Mouse (Mus musculus): ENCODE data around the gene Tac4. TPM values are rescaled to one million over a fixed set of nuclear protein-coding genes. Genes with fewer than 3 reads are reported as not detected.

Gene Tac4
- 0.29 TPM in 1 of 2 replicates, not detected in the other for polyA plus RNA-seq (2014; fragmentation: Nextera tagmentation; extraction: Ambion mirVana)

- Histone ChIP-seq H3K4me1 (replicated peaks; ENCODE audit: control insufficient read depth, insufficient read depth, low read length) (peaks cover 2% of the 10 kb centered on the region), H3K9me3 (ENCODE audit: control insufficient read depth, low read length) (no peaks in the 10 kb centered on the region), H3K27ac (ENCODE audit: low read depth, low read length) (no peak within 1 kb of the TSS), H3K9ac (ENCODE audit: low read length) (no peak within 1 kb of the TSS), H3K27me3 (ENCODE audit: control insufficient read depth, insufficient read depth, low read length) (no peaks in the 10 kb centered on the region), H3K4me2 (ENCODE audit: low read depth, low read length, severe bottlenecking) (no peak within 1 kb of the TSS), H3K36me3 (ENCODE audit: control insufficient read depth, insufficient read depth, low read length) (no peaks in the 10 kb centered on the region), H3K4me3 (ENCODE audit: low read depth, low read length) (no peak within 1 kb of the TSS)
- ATAC-seq (replicated peaks; ENCODE audit: low FRiP score): no peak
- DNase-seq (ENCODE audit: low spot score): no peak
- 67% methylated on average over 5 of the region's 5 CpGs for WGBS
Measured at GRCm38 (mm10) chr11:95261178-95261751, at the start of gene Tac4. TSS of gene Tac4 (plus strand) at chr11:95261529.

- Histone ChIP-seq H3K36me3 (ENCODE audit: control insufficient read depth, insufficient read depth, low read length) (no peaks in the 10 kb centered on the region), H3K9ac (ENCODE audit: low read length) (no peak overlapping the region), H3K27me3 (ENCODE audit: control insufficient read depth, insufficient read depth, low read length) (no peaks in the 10 kb centered on the region), H3K27ac (ENCODE audit: low read depth, low read length) (no peak overlapping the region), H3K4me1 (replicated peaks; ENCODE audit: control insufficient read depth, insufficient read depth, low read length) (peaks cover 9% of the 10 kb centered on the region), H3K9me3 (ENCODE audit: control insufficient read depth, low read length) (no peaks in the 10 kb centered on the region), H3K4me2 (ENCODE audit: low read depth, low read length, severe bottlenecking) (no peak overlapping the region), H3K4me3 (ENCODE audit: low read depth, low read length) (no peak overlapping the region)
- DNase-seq (ENCODE audit: low spot score): no peak
- no peak for ATAC-seq (replicated peaks; ENCODE audit: low FRiP score)
- 26% methylated on average over 6 of the region's 6 CpGs for WGBS
Measured at GRCm38 (mm10) chr11:95213607-95214006, 47.7 kb upstream of the Tac4 start.

- Histone ChIP-seq H3K9me3 (ENCODE audit: control insufficient read depth, low read length) (no peaks in the 10 kb centered on the region), H3K4me2 (ENCODE audit: low read depth, low read length, severe bottlenecking) (no peak overlapping the region), H3K4me1 (replicated peaks; ENCODE audit: control insufficient read depth, insufficient read depth, low read length) (peaks cover 9% of the 10 kb centered on the region), H3K27ac (ENCODE audit: low read depth, low read length) (no peak overlapping the region; the same call in 1 of the 2 replicates), H3K4me3 (ENCODE audit: low read depth, low read length) (no peak overlapping the region), H3K27me3 (ENCODE audit: control insufficient read depth, insufficient read depth, low read length) (no peaks in the 10 kb centered on the region), H3K9ac (ENCODE audit: low read length) (no peak overlapping the region), H3K36me3 (ENCODE audit: control insufficient read depth, insufficient read depth, low read length) (no peaks in the 10 kb centered on the region)
- no peak for ATAC-seq (replicated peaks; ENCODE audit: low FRiP score)
- 19% methylated on average over 5 of the region's 5 CpGs for WGBS
- no peak for DNase-seq (ENCODE audit: low spot score)
Measured at GRCm38 (mm10) chr11:95214305-95214704, 47.0 kb upstream of the Tac4 start.

GRCm38 (mm10) chr11:95216193-95216592 is 45.1 kb upstream of the Tac4 start:
- ATAC-seq (replicated peaks; ENCODE audit: low FRiP score) (no peak), DNase-seq (ENCODE audit: low spot score) (no peak)
- no peaks in the 10 kb centered on the region for H3K27me3 ChIP-seq (ENCODE audit: control insufficient read depth, insufficient read depth, low read length)
- no peak overlapping the region for H3K4me3 ChIP-seq (ENCODE audit: low read depth, low read length)
- no peak overlapping the region for H3K9ac ChIP-seq (ENCODE audit: low read length)
- H3K36me3 ChIP-seq (ENCODE audit: control insufficient read depth, insufficient read depth, low read length): no peaks in the 10 kb centered on the region
- H3K27ac ChIP-seq (ENCODE audit: low read depth, low read length): no peak overlapping the region
- peaks cover 3% of the 10 kb centered on the region; the same call in 1 of the 2 replicates for H3K4me1 ChIP-seq (replicated peaks; ENCODE audit: control insufficient read depth, insufficient read depth, low read length)
- WGBS: 61% methylated on average over 3 of the region's 3 CpGs
- no peaks in the 10 kb centered on the region for H3K9me3 ChIP-seq (ENCODE audit: control insufficient read depth, low read length)
- no peak overlapping the region for H3K4me2 ChIP-seq (ENCODE audit: low read depth, low read length, severe bottlenecking)

- H3K9ac ChIP-seq (ENCODE audit: low read length): no peak overlapping the region
- ATAC-seq (replicated peaks; ENCODE audit: low FRiP score) (no peak), DNase-seq (ENCODE audit: low spot score) (no peak)
- no peaks in the 10 kb centered on the region for H3K36me3 ChIP-seq (ENCODE audit: control insufficient read depth, insufficient read depth, low read length)
- 60% methylated on average over 8 of the region's 8 CpGs for WGBS
- H3K4me3 ChIP-seq (ENCODE audit: low read depth, low read length): no peak overlapping the region
- no peaks in the 10 kb centered on the region for H3K9me3 ChIP-seq (ENCODE audit: control insufficient read depth, low read length)
- peaks cover 20% of the 10 kb centered on the region for H3K27me3 ChIP-seq (ENCODE audit: control insufficient read depth, insufficient read depth, low read length)
- H3K4me2 ChIP-seq (ENCODE audit: low read depth, low read length, severe bottlenecking): no peak overlapping the region
- H3K27ac ChIP-seq (ENCODE audit: low read depth, low read length): no peak overlapping the region
- peaks cover 12% of the 10 kb centered on the region for H3K4me1 ChIP-seq (replicated peaks; ENCODE audit: control insufficient read depth, insufficient read depth, low read length)
Measured at GRCm38 (mm10) chr11:95219111-95219510, 42.2 kb upstream of the Tac4 start.

- no peak overlapping the region for H3K27ac ChIP-seq (ENCODE audit: low read depth, low read length)
- ATAC-seq (replicated peaks; ENCODE audit: low FRiP score): no peak
- no peaks in the 10 kb centered on the region for H3K36me3 ChIP-seq (ENCODE audit: control insufficient read depth, insufficient read depth, low read length)
- peak overlapping the region; percentile 12; the same call in 1 of the 2 replicates for H3K9ac ChIP-seq (ENCODE audit: low read length)
- H3K9me3 ChIP-seq (ENCODE audit: control insufficient read depth, low read length): no peaks in the 10 kb centered on the region
- H3K4me2 ChIP-seq (ENCODE audit: low read depth, low read length, severe bottlenecking): peak overlapping the region; percentile 56
- peaks cover 31% of the 10 kb centered on the region for H3K27me3 ChIP-seq (ENCODE audit: control insufficient read depth, insufficient read depth, low read length)
- peaks cover 10% of the 10 kb centered on the region for H3K4me1 ChIP-seq (replicated peaks; ENCODE audit: control insufficient read depth, insufficient read depth, low read length)
- peak overlapping the region; percentile 20; the same call in 1 of the 2 replicates for H3K4me3 ChIP-seq (ENCODE audit: low read depth, low read length)
- WGBS: under 1% methylated on average over 31 of the region's 31 CpGs
- DNase-seq (ENCODE audit: low spot score): peak; percentile 72
Measured at GRCm38 (mm10) chr11:95223473-95223872, 37.9 kb upstream of the Tac4 start.

GRCm38 (mm10) chr11:95224124-95224893 is 37.0 kb upstream of the Tac4 start:
- Histone ChIP-seq H3K27ac (ENCODE audit: low read depth, low read length) (no peak overlapping the region), H3K4me3 (ENCODE audit: low read depth, low read length) (no peak overlapping the region), H3K9me3 (ENCODE audit: control insufficient read depth, low read length) (no peaks in the 10 kb centered on the region), H3K36me3 (ENCODE audit: control insufficient read depth, insufficient read depth, low read length) (no peaks in the 10 kb centered on the region), H3K4me1 (replicated peaks; ENCODE audit: control insufficient read depth, insufficient read depth, low read length) (peaks cover 10% of the 10 kb centered on the region), H3K4me2 (ENCODE audit: low read depth, low read length, severe bottlenecking) (peak overlapping the region; percentile 56; the same call in 1 of the 2 replicates), H3K27me3 (ENCODE audit: control insufficient read depth, insufficient read depth, low read length) (peaks cover 31% of the 10 kb centered on the region), H3K9ac (ENCODE audit: low read length) (no peak overlapping the region)
- DNase-seq (ENCODE audit: low spot score) (no peak), ATAC-seq (replicated peaks; ENCODE audit: low FRiP score) (0 out of 2 replicates have a peak, but pooled peaks have one; percentile 27)
- WGBS: 12% methylated on average over 15 of the region's 15 CpGs

- ATAC-seq (replicated peaks; ENCODE audit: low FRiP score) (no peak), DNase-seq (ENCODE audit: low spot score) (no peak)
- Histone ChIP-seq H3K4me1 (replicated peaks; ENCODE audit: control insufficient read depth, insufficient read depth, low read length) (peaks cover 10% of the 10 kb centered on the region), H3K9ac (ENCODE audit: low read length) (no peak overlapping the region), H3K4me3 (ENCODE audit: low read depth, low read length) (no peak overlapping the region), H3K9me3 (ENCODE audit: control insufficient read depth, low read length) (no peaks in the 10 kb centered on the region), H3K27me3 (ENCODE audit: control insufficient read depth, insufficient read depth, low read length) (peaks cover 31% of the 10 kb centered on the region), H3K36me3 (ENCODE audit: control insufficient read depth, insufficient read depth, low read length) (no peaks in the 10 kb centered on the region), H3K27ac (ENCODE audit: low read depth, low read length) (no peak overlapping the region), H3K4me2 (ENCODE audit: low read depth, low read length, severe bottlenecking) (no peak overlapping the region)
- WGBS: 27% methylated on average over 7 of the region's 7 CpGs
Measured at GRCm38 (mm10) chr11:95225448-95225847, 35.9 kb upstream of the Tac4 start.

Measured in forebrain, embryonic 11.5 days (tissue).